Mouse (Mus musculus): ENCODE measurements at regions not wholly inside any gene's neighbourhood (a gene's known extent, or its start where the extent isn't known, plus 50 kb on each side); places are given as distances from the start of the nearest gene placed in this dataset.

DNA sequence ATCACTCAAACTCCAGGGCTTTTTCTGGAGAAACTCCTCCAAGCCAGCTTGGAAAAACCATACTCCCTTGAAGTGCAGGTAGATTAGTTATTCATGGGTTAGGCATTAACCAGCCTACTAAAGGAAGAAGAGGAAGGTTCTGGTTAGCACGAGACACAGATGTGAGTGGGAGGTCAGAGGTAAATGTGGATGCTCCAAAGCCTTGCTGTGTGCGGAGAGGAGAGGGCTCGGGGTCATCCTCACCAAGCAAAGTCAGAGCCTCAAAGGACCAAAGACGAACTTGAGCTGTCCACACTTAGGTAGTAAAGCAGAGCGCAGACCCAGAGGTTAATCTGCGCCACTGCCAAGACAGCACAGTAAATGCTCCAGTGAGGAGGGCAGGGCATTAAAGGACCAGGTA, 177.8 kb upstream of the Klf12 start:
- Histone ChIP-seq H3K27ac (peak overlapping the region; percentile 93; the same call in 1 of the 2 replicates), H3K4me3 (no peak overlapping the region)
- intact Hi-C loops (cut with DNase I), result no loop called here

DNA sequence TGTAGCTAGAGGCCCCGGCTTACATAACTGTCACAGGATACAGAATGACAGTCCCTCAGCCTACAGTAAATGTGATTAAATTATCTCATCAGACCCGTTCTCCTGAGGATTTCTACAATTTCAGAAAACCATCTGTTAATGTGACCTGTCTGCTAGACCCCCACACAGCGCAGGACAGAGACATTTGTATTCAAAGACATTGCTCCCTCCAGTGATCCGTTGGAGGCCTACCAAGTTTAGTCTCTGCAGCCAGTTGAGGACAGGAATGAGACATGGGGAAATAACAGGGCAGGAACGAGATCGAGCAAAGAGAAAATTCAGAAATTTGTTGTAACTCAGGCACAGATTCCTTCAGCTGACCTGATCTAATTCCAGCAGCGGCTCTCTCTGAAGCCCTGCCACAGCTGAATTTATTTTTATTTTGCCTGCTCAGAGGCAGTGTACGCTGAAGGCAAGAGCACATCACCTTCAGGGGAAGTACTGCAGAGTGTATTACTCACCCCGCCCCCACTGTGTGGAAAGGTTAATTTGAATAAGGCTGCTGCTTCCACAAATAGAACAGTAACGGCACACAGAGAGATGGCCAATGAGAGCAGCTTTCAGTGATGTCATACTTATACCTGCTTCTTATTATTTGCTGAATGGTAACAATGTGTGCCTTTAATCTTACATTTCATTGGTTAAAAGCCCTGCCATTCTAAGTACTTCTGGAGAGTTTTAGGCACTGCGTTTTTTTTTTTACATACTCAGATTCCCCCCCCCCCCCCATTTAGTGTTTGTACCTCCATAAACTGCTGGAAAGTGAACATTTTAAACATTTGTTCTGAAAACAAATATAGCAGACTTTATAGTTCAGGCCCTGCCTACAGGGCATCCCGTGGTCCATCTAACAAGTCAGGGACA, 176.9 kb upstream of the Klf12 start:
- TF ChIP-seq CTCF (IDR thresholded peaks at IDR 0.05), result no peak
- Histone ChIP-seq H3K4me3 (peak overlapping the region; percentile 50), H3K27ac (peak overlapping the region; percentile 93)
- peak; percentile 82 for DNase-seq
- intact Hi-C loops (cut with DNase I), result loop anchor here (2.0 kb wide), 1 partner anchor 177 kb away; the partner anchor contains the start of gene Klf12

More for the DNA sequence above, 177.8 kb upstream of the Klf12 start:
- DNase-seq, result no peak
- TF ChIP-seq CTCF (IDR thresholded peaks at IDR 0.05), result no peak

GRCm38 (mm10) chr14:100459601-100460290, 175.3 kb upstream of the Klf12 start:
- no peak for TF ChIP-seq CTCF (IDR thresholded peaks at IDR 0.05)
- DNase-seq, result no peak
- Histone ChIP-seq H3K27ac (no peak overlapping the region; the same call in 1 of the 2 replicates), H3K4me3 (peak overlapping the region; percentile 5; the same call in 1 of the 2 replicates)
- intact Hi-C loops (cut with DNase I), result loop anchor here (2.0 to 10.0 kb wide), 4 partner anchors 35 to 525 kb away; partner anchors contain the start of gene Klf12

GRCm38 (mm10) chr14:100458727-100459447, 174.4 kb upstream of the Klf12 start:
- DNase-seq, result peak; percentile 41
- no peak for TF ChIP-seq CTCF (IDR thresholded peaks at IDR 0.05)
- intact Hi-C loops (cut with DNase I), result loop anchor here (2.0 to 10.0 kb wide), 3 partner anchors 34 to 524 kb away; no protein-coding TSS in a partner anchor

GRCm38 (mm10) chr14:100457870-100458726, 173.6 kb upstream of the Klf12 start:
- peak; percentile 68 for TF ChIP-seq CTCF (IDR thresholded peaks at IDR 0.05)
- DNase-seq, result peak; percentile 46
- Histone ChIP-seq H3K4me3 (no peak overlapping the region), H3K27ac (no peak overlapping the region)
- intact Hi-C loops (cut with DNase I), result loop anchor here (2.0 to 10.0 kb wide), 3 partner anchors 33 to 523 kb away; no protein-coding TSS in a partner anchor

More at GRCm38 (mm10) chr14:100458727-100459447, 174.4 kb upstream of the Klf12 start:
- H3K27ac ChIP-seq, result no peak overlapping the region
- H3K4me3 ChIP-seq, result peak overlapping the region; percentile 5; the same call in 1 of the 2 replicates

GRCm38 (mm10) chr14:100446130-100446529, 161.7 kb upstream of the Klf12 start:
- Histone ChIP-seq H3K4me3 (no peak overlapping the region), H3K27ac (no peak overlapping the region)
- TF ChIP-seq CTCF (IDR thresholded peaks at IDR 0.05), result no peak
- intact Hi-C loops (cut with DNase I), result no loop called here
- no peak for DNase-seq

- intact Hi-C loops (cut with DNase I), result no loop called here
- no peak for TF ChIP-seq CTCF (IDR thresholded peaks at IDR 0.05)
- no peak overlapping the region for H3K4me3 ChIP-seq
Measured at GRCm38 (mm10) chr14:100444848-100445247, 160.4 kb upstream of the Klf12 start.

DNA sequence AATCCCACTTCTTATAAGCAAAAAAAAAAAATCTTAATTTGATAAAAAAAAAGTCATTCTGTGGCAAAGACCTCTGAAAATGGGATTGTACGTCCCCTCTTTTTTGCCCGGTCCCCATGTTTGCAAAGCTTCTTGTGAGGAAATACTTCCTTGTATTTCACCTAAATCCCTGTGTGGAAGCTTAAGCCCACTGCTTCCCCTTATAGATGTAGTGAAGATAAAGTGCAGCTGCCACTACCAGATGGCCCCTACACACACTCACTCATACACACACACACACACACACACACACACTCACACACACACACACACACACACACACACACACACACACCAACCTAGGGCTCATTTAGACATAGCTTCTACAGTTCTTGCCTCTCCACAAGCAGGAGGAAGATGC, 159.6 kb upstream of the Klf12 start:
- intact Hi-C loops (cut with DNase I), result no loop called here
- Histone ChIP-seq H3K4me3 (no peak overlapping the region), H3K27ac (no peak overlapping the region)
- no peak for TF ChIP-seq CTCF (IDR thresholded peaks at IDR 0.05)
- no peak for DNase-seq

More at GRCm38 (mm10) chr14:100444848-100445247, 160.4 kb upstream of the Klf12 start:
- DNase-seq, result no peak
- no peak overlapping the region for H3K27ac ChIP-seq

DNA sequence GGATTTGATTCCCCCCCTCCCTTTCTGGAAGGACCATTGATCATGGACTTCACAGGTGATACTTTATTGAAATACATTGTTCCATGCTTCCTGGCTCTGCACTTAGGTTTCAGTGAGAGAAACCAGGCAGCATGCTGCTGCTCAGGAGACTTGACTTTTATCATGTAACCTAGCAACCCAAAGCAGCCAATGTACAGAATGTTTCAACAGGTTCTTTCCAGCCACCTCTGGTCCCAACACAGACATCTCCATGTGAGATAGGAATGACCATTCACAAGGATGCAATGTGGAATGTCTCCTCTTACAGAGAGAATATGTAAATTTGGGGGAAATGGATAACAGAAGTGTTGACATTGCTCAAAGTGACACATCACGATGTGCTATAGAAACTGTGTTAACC, 153.1 kb upstream of the Klf12 start:
- Histone ChIP-seq H3K27ac (no peak overlapping the region), H3K4me3 (no peak overlapping the region)
- DNase-seq, result no peak
- intact Hi-C loops (cut with DNase I), result no loop called here
- no peak for TF ChIP-seq CTCF (IDR thresholded peaks at IDR 0.05)

DNA sequence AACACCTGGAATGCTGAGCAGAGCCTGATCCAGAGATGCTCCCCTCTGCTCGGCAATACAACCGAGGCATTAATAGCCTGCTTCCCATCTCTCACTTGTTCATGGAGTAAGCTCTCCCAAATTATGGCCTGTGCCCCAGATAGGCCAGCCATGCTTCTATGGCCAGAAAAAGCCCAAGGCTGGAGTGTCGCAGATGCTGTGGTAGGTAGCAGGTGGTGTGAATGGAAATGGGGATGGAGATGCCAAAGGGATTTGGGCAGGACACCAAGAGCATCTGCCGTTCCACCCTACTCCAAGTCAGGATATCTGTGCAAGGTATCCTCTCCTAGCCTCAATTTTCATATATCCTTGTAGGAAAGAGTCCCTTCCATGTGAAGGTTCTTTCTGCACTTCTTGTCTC, 145.2 kb upstream of the Klf12 start:
- intact Hi-C loops (cut with DNase I), result no loop called here
- no peak for TF ChIP-seq CTCF (IDR thresholded peaks at IDR 0.05)
- DNase-seq, result no peak
- Histone ChIP-seq H3K27ac (no peak overlapping the region), H3K4me3 (no peak overlapping the region)

DNA sequence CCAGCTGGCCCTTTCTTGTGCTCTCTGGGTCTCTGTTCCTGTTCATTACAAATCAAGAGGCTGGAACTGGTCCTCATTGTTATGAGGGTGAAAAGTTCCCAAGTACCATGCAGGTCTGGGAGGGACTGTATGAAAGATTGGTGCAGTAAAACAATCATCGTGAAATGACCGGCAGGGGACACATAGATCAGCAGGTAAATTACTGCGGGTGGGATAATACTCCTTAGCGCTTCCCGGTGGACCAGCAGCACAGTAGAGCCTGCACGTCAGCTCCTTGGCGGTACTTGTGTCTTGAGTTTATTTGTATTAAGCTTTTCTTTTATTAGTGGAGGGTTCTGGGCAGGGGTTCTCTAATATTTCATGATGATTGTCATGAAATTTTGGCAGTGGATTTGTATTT, 141.9 kb upstream of the Klf12 start:
- DNase-seq, result no peak
- TF ChIP-seq CTCF (IDR thresholded peaks at IDR 0.05), result no peak
- intact Hi-C loops (cut with DNase I), result no loop called here

More for the DNA sequence above, 141.9 kb upstream of the Klf12 start:
- H3K4me3 ChIP-seq, result no peak overlapping the region
- H3K27ac ChIP-seq, result no peak overlapping the region

Data from gastrocnemius, adult 2 months (tissue).